Mouse (Mus musculus) left cerebral cortex, adult 11 months (tissue): ENCODE measurements around the gene Lrig3.
A peak's percentile ranks its signal among the peaks of the same experiment; 100 is the strongest.

Experiments used
- DNase-seq: peaks from one replicate; pipeline ENCODE4 v3.0.0; 2022; ENCODE audit warnings: low spot score

Lrig3 gene

DNA sequence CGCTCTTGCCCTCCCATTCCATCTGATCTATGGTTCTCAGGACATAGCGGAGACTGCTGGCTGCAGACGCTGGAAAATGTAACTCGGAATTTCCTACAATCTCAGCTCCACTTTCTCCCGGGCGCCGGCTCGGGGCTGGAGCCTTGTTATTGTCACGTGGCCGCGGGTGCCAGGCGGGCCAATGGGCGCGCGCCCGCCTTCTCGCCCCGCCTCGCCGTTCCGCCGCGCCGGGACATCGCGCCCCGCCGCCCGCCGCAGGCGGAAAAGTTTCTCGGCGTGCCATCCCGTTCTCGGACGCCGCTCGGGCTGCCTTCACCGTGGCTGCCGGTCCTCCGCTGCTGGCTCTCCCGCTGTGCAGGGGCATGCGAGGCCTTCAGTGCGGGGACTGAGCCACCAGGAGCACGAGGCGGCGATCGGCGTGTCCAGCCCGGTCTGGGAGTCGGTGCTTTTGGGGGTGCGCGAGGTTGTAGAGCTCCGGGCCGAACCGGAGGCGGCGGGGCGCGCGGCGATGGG lies at the start of gene Lrig3:
TSS of gene Lrig3 (plus strand) at position 201 of the 513 bp plus-strand sequence.
- peak; percentile 53 for DNase-seq

DNA sequence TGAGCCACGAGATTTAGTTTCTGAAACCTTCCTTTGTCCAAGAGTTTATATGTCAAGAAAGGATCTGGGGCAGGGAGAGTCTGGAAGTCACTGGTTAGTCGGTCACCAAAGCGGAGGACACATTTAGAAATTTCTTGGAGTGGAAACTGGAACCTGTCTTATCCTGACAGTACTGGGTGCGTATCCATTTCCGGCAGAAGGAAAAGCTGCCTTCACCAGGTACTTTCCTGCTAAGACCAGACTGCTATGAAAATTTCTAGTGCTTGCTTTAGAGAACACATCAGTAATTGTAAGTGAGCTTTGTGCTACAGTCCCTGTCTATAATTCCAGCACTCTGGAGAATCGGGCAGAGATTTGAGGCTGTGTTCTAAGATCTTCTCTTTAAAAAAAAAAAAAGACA lies 49.2 kb upstream of the Lrig3 start:
- no peak for DNase-seq

DNA sequence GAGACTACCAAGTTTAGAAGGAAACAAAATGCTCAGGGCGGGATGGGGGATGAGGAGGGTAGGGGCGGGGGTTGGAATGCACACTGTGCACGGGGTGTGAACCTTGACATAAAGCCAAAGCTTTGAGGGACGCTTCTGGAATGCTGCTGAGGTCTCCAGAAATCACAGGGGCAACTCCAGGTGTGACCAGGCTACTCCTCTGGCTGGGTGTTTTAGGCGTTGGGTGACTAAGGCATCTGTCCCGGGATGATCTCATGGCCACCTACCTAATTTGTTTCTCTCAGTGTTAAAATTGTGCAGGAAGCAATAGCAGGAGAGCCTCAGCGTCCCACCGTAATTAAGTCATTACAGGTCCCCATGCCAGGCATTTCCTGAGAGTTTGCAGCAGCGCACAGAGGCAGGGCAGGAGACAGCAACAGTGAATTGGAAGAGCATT lies 48.5 kb upstream of the Lrig3 start:
- no peak for DNase-seq

DNA sequence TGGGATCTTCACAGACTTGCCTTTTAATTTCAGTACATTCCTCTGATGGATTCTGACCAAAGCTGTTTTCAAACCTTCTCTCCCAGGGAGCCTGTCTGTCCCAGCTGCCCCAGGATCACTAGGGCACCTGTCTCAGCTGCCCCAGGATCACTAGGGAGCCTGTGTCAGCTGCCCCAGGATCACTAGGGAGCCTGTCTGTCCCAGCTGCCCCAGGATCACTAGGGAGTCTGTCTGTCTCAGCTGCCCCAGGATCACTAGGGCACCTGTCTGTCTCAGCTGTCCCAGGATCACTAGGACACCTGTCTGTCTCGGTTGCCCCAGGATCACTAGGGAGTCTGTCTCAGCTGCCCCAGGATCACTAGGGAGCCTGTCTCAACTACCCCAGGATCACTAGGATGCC lies 47.0 kb upstream of the Lrig3 start:
- no peak for DNase-seq

DNA sequence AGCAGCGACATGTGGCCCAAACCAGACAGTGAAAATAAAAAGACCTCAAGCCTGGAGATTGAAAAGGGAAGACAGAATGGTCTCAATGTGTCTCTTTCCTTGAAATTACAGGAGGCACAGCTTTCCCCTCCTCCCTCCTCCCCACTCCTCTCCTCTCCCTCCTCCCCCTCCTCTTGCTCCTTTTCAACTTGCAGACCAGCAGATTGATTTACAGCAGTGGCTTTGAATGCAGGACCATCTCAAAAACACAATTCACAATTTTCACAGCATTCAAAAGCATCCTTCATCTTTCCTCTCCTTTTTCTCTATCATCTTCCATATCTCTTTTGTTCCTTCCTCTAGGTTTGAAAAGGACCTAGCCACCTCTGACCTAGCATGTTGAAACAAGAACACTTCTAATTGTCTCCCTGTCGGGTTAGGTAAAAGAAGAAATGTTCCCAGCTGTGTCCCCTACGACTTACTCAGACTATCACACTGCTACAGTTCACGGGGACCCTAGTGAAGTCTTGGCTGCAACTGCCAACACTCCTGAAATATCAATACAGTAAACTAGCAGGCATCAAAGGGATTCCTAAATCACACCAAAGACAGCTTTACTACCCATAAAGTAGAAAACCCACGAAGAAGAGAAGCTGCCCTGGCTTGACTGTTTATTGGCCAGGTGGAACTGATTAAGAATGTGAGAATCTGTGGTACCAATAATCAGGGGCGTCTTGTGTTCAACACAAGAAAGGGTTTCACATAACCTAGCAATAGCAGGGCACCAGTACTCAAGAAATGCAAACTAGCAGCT lies 44.1 kb upstream of the Lrig3 start:
- DNase-seq: no peak

DNA sequence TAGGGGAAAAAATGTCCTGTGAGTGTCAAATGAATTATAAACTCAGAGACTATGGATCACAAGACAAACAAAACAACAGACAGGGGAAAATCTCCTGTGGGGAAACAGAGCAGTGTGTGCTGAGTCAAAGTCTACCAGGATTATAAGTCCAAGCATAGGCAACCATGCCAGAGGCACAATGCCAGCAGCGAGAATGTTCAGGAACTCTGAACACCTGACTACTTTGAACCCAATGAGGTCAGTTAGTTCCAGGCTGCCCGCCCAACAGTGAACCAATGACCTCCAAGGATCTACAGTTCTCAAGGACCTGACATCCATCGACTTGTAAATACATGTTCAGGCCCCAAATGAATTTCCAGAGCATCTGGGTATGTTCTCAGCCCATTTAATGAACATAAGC lies 36.0 kb upstream of the Lrig3 start:
- DNase-seq: no peak

DNA sequence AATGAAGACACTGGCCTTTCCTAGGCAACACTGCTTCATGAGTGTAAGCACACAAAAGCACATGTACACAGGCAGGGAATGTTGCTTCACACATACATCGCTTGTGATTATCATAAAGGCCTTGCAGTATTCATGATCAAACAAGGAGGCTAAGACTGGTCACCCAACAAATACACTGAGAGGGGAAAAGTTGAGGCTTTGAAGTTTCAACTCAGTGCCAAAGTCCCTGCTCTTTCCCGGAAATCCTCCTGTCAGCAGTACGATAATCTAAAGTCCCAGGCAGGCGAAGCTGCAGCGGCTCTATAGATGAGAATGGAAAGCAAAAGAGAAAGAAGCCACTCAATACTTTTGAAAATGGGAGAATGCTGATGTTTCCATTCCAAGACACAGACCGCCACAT lies 32.6 kb upstream of the Lrig3 start:
- no peak for DNase-seq

DNA sequence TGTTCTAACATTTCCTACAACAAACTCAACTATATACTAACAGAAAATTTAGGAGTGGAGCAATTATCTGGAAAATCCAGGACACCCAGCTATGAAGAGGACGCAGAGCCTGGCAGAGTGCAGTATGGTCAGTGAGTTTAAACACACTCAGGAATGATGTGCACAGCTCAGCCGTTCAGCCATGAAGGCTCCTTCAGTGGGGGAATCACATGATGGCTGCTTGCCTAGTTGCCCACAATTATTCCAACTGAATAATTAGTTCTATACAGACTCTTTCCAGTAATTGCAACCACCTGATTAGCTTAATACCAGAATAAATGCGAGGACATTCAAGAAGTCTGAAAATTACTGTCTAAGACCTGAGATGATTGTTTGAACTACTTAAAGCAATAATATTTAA lies 31.9 kb upstream of the Lrig3 start:
- no peak for DNase-seq

DNA sequence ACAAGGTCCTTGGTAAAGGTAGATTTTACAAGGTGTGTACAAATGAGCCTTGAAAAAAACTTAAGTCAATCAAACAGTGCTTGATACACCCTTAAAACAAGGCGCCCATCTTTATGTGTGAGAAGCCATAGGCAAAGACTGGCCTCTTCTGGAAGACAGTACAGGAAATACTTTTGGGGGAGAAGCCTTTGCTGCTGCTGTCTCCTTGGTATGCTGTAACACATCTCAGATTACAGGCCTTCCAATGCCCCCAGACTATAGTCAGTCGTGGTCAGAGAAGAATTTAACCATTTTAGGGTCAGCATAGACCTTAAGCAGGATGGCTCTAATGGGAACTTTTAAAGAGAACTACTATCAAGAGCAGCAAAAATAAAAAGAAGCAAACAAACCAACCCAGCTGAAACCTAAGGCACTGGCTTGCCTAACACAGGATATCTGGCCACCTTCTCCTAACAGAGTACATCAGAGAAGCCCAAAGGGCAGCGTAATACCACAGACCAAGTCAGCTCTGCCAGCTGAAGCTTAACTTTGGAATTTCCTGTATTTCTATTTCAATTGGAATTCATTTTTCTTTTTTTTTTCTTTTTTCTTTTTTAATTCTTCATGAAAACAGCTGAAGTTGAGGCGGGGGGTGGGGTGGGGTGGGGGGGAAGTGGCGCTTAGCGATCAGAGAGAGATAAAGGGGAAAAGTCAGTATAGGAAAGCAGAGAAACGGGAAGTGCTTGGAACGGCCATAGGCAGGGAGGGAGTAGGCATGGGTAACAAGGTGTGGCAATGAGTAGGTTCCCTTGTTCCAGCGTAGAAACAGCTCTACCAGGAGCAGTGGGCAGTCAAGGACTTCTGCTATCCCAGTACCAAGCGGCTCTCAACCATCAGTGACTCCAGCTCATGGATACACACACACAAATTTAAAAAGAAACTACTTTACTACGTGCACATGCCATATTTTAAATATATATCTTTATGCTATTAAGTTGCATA lies 28.2 kb upstream of the Lrig3 start:
- DNase-seq: no peak

DNA sequence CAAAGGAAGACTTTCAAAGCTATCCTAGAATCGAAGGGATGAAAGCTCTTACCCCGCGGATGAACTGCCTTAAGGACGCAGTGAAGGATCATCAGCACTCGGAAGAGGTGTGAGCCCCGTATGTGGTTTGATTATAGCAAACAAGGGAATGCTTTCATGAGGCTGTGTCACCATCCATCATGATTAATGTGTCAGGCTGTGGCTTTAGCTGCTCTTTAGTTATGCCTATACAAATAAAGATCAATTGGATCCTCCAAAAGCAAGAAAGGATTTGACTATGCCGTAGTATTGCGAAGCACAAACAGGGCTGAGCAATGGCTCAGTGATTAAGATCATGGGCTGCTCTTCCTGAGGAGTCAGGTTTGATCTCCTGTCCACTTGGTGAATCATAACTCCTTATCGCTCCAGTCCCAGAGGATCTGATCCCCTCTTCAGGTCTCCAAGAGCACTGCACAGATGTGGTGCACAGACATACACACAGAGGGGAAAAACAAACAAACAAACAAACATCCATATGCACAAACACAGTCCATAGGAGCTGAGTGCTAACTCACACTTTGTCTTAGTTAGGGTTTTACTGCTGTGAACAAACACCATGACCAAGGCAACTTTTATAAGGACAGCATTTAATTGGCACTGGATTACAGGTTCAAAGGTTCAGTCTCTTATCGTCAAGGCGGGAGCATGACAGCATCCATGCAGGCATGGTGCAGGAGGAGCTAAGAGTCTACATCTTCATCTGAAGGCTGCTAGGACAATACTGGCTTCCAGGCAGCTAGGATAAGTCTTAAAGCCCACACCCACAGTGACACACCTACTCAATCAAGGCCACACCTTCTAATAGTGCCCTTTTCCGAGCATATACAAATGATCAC lies 27.2 kb upstream of the Lrig3 start:
- no peak for DNase-seq

DNA sequence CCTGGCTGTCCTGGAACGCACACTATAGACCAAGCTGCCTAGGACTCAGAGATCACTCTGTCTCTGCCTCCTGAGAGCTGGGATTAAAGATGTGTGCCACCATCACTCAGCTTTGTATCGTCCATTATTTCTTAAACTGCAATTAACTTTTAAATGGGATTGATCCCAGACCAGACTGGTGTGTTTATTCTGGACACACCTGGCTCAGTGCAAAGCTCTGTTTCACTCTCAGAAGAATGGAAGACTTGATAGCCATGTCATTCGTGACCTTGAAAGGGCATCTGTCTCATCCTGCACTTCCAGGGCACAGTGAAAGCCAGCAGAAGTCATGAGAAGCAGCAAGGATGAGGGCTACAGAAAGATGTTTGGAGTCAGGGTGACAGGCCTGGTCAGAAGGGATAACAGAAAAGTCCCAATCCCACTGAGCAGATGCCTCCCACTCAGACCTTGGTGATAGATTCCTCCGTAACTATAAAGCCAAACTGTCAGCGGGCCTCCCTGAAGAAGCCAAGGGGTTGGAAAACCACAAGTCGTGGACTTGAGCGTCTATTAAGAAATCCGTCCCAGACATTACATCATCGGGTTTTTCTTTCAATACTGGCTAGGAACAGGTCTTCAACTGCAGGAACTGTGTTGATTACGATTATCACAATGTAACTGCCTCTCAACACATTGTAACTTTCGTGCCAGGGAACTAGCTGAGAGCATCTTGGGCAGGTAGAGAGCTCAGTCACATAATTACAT lies 25.5 kb upstream of the Lrig3 start:
- no peak for DNase-seq

DNA sequence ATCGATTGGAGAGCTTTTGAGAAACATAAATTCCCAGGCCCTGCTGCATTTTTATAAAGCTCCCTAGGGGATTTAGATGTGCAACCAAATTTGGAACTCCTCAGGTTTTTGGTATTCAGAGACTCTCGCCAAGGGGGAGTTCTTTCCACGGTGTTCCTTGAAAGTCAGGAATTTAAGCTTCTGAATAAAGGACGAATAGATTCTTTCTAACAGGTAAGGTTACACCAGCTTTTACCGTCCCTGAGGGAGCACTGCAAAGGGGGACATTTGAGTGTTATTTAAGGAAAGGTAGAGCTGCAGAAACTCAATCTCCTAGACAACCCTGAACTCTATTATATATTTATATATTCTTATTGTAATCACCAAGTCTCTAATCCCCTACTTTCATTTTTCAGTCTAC lies 22.9 kb upstream of the Lrig3 start:
- DNase-seq: no peak

DNA sequence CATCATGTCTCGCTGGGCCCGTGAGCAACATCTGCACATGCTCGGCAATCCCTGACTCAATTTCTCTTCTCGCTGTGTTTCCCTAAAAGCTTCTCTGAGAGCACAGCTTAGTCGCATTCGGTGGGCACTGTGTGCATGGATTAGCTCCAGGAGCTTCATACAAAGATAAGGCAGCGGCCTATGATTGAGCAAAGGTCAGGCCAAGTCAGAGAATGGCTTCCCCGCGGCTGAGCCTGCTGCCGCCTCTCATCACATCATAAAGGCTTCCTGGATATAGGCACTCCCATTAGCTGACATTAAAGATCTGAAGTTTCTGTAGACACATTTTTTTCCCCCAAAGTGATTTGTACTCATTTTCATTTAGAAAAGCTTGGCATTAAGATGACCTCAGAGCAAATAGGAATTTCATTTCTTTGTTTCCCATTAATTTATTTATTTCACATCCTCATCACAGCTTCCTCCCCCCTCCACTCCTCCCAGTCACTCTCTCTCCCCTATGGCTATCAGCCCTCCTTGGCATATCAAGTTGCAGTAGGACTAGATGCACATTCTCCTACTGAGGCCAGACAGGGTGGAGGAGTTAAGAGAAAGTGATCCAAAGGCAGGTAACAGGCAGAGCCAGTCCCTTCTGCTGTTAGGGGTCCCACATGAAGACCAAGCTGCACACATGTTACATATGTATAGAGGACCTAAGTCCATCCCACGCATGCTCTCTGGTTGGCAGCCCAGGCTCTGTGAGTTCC lies 21.0 kb upstream of the Lrig3 start:
- DNase-seq: no peak

DNA sequence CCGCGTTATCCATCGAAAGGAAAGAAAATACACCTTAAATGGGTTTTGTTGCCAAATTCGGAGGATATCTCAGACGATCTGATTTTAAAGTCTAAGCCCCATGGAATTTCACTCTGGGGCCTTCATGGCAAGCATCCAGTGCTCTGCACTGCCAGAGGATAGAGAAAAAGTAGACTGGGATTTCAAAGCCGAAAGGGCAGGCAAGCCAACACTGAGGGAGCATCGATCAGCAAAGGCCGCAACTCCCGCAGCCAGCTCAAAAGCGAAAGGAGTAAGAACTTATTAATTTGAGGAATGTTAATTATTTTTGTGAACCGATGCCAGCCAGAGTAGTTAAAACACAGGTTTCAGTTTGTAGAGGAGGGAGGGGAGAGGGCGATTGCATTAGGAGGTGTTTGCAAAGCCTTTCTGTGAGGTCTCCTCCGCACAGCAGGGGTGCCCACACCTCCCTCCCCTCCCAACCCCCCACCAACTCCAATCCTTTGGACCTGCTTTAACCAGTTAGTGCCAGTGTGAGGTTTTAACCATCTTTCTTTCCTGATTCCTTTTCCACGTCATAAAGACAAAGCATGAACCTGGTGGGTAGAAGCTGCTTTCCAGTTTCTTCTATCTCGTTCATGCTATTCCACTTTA lies 17.0 kb upstream of the Lrig3 start:
- no peak for DNase-seq

DNA sequence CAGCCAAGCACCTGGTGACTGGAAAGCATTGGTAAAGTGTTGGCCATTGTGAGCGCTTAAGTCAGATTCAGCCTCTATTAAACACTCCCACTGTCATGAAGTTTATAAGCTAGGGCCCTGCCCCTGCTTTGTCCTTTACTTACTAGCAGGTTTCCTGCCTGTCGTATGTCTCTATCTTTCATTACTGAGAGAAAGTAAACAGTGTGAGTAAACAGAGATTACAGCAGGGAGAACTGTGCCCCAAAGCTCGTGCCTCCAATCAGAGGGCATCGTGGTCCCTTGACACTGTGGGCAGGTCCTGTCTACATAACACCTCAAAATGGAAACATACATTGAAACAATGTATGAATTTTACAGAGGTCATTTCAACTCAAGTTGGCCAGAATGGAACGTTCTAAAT lies 14.3 kb upstream of the Lrig3 start:
- no peak for DNase-seq

DNA sequence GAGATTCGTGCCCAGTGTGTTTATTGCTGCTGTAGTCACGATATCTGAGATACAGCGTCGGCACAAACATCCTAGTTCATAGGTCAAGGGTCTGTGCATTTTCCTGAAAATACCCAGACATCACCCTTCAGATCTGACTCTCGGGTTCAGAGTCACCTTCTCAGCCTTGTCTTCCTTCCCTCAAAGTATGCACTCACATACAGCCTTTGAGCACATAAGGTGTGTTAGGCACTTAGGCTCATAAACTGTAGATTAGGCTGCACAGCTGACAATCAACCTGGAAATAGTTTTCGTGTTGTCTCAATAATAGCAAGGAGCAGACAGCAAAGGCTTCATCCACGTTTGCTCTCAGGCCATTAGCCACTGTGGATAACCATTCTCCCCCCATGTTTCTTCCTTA lies 11.6 kb upstream of the Lrig3 start:
- DNase-seq: no peak

DNA sequence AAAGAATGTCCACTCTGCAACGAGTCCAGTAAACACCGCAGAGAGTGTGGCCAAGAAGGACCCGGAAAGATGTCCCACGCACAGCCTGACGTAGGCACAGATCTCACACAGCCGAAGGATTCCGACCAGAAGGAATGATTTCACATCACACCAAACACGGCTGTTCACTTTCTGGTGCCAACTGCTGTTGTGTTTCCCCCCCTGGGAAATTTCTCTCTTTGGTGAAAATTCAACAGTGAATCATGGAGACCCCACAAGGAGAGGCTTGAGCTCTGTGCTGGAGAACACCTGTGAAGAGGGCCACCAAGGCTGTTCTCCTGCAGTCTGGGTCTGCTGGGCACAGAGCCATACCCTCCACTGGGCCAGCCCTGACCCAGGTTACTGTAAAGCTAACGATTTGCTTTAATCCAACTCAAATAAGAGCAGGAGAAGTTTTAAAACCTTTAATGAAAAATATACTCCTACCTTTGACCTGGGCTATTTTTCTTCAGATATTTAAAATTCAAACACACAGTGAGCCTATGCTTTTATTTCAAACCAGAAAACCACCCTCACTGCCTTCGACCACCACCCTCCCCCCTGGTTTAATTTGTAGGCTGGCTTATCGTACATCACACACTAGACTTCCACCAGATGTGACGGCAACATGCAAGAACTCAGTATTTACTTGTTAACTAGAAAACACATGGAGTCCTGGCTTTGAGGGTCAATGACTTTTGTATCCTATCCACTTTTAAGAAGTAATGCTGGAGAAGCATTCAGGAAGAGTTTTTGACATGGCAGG lies 11.0 kb upstream of the Lrig3 start:
- DNase-seq: no peak

DNA sequence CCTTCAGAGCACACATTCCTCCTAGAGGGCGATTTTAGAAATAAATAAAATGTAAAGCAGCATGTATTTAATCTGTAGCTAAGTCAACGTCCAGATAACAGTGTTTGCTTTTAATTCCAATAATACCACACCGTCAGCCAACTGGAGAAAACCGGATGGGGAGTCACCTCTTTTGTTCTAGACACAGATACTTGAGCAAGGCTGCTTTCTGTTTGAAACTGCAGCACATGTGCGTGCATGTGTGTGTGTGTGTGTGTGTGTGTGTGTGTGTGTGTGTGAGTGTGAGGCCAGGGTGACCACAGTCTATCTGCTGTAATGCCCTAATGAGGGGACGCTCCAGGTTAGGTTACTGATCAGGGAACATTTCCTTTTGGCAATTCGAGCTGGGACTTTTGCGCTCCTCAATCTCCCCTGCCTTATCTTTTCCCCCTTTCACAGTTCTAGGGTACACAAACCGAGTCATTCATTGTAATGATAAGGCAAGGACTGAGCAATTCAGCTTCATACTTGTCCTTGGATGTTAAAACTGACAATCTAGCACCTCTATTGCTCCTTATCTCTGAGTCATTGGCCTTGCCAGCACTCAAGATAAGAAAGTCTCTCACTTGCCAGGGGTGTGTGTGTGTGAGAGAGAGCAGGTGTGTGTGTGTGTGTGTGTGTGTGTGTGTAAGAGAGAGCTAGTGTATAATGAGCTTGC lies 4.4 kb upstream of the Lrig3 start:
- DNase-seq: no peak

DNA sequence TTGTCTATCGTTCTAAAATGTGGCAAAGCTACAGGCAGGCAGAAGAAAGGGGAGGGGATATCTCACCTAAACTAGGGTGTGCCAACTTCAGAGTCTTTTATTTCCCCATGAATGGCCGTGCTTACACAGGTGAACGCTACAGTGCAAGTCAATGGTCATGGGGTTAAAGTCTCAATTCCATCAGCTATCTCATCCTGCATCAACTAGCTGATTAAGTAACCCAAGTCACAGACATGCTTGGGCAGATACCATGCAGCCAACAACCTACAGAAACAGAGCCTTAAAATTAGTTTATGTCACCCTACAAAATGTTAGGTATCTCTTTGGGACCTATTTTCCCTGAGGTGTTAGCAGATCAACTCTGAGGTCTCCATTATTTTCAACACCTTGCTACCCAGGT lies 1.3 kb upstream of the Lrig3 start:
- no peak for DNase-seq
